Mouse (Mus musculus): ENCODE data around the gene Chid1.

DNA sequence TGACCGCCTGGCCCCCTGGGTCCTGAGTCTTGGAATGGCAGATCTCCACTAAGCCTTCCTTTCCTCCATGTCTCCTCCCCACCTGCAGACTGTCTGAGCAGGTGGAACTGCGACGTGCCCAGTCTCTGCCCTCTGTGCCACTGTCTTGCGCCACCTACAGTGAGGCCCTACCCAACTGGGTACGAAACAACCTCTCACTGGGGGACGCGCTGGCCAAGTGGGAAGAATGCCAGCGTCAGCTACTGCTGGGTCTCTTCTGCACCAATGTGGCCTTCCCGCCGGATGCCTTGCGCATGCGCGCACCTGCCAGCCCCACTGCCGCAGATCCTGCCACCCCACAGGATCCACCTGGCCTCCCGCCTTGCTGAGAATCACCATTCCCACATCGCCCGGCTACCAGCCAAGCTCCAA lies 80.4 kb downstream of the Chid1 start:
- TF ChIP-seq POLR2AphosphoS5 (IDR thresholded peaks at IDR 0.05; ENCODE audit: insufficient replicate concordance, low read depth, low read length), result no peak
- no peak for TF ChIP-seq CTCF (IDR thresholded peaks at IDR 0.05; ENCODE audit: low read depth, low read length)

Measured in G1E (cell line).